Mouse (Mus musculus): ENCODE measurements at regions not wholly inside any gene's neighbourhood (a gene's known extent, or its start where the extent isn't known, plus 50 kb on each side); places are given as distances from the start of the nearest gene placed in this dataset.

DNA sequence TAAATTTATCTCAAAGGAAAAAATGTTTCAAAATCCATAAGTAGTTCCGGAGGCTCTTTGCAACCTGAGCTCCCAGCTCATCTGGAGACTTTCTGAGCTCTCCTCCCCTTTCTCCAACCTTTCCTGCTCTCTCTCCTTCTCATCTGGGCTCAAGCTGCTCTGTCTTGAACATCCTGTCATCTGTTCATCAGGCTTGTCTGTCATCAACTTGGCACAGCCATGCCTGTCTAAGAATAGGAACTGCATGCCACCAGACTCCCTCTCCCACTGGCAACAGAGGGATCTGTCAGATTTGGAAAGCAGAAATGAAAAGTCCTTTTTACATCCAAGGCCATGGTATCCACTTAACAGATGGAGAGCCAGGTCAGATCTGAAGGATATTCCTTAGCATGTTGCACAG, 115.3 kb upstream of the Cachd1 start:
- TF ChIP-seq CTCF (IDR thresholded peaks at IDR 0.05), result no peak
- TF ChIP-seq EP300 (IDR thresholded peaks at IDR 0.05; ENCODE audit: insufficient read depth, low read depth, low read length), result no peak
- TF ChIP-seq POLR2A (IDR thresholded peaks at IDR 0.05; ENCODE audit: insufficient read depth, low read depth, low read length), result no peak

Data from heart, adult 2 months (tissue).